Mouse (Mus musculus) midbrain, postnatal 0 days (tissue): ENCODE results near the gene Mcts2. TPM values are rescaled to one million over a fixed set of nuclear protein-coding genes. Genes with fewer than 3 reads are reported as not detected.

Experiments
- ATAC-seq: fragments of 200-750 bp; cut with Nextera tagmentation; 2 replicates; pipeline ENCODE4 v1.8.0; 2017; ENCODE audit warnings: moderate number of reproducible peaks, mild to moderate bottlenecking, moderate TSS enrichment, moderate library complexity; ENCODE audit not compliant: low FRiP score
- DNase-seq: peaks from one replicate; pipeline ENCODE4 v3.0.0-alpha.2; 2015; ENCODE audit warnings: low spot score
- H3K27ac ChIP-seq: fragments of 300-500 bp; sonication (generic); 2 replicates; pipeline ENCODE4 v1.5.1; 2014; ENCODE audit warnings: low read depth, mild to moderate bottlenecking, low read length, mixed read lengths
- H3K27me3 ChIP-seq: fragments of 300-500 bp; sonication (generic); 2 replicates; pipeline ENCODE4 v1.6.1; 2014; ENCODE audit warnings: low read length, control low read depth, mixed read lengths; ENCODE audit not compliant: insufficient read depth
- H3K36me3 ChIP-seq: fragments of 300-500 bp; sonication (generic); 2 replicates; pipeline ENCODE4 v1.6.1; 2014; ENCODE audit warnings: low read length, control low read depth, mixed read lengths; ENCODE audit not compliant: insufficient read depth
- H3K4me1 ChIP-seq: fragments of 300-500 bp; sonication (generic); 2 replicates; pipeline ENCODE4 v1.6.1; 2014; ENCODE audit warnings: mild to moderate bottlenecking, control low read depth, antibody characterized with exemption, low read length, mixed read lengths; ENCODE audit not compliant: insufficient read depth
- H3K4me2 ChIP-seq: fragments of 300-500 bp; sonication (generic); 2 replicates; pipeline ENCODE4 v1.6.1; 2014; ENCODE audit warnings: low read depth, mild to moderate bottlenecking, low read length, mixed read lengths; ENCODE audit not compliant: poor library complexity, severe bottlenecking
- H3K4me3 ChIP-seq: fragments of 300-500 bp; sonication (generic); 2 replicates; pipeline ENCODE4 v1.5.1; 2014; ENCODE audit warnings: low read depth, mild to moderate bottlenecking, low read length, moderate library complexity
- H3K9ac ChIP-seq: fragments of 300-500 bp; sonication (generic); replicated peaks from 2 replicates; pipeline ENCODE4 v1.6.1; 2014; ENCODE audit warnings: mild to moderate bottlenecking, low read length, moderate library complexity, mixed read lengths; ENCODE audit not compliant: poor library complexity, severe bottlenecking
- H3K9me3 ChIP-seq: fragments of 300-500 bp; sonication (generic); 2 replicates; pipeline ENCODE4 v1.6.1; 2016; ENCODE audit warnings: low read length, control low read depth
- CTCF ChIP-seq: IDR thresholded peaks from 2 replicates; pipeline ENCODE4 v1.5.1; 2016; ENCODE audit warnings: antibody characterized with exemption, mild to moderate bottlenecking
- WGBS: fragments of 180-500 bp; shearing (Covaris S2); extraction: QIAGEN DNeasy Blood & Tissue Kit; methylation state at CpG from one replicate; pipeline ENCODE4 v1.1.7; 2014; 5-methylcytosine and 5-hydroxymethylcytosine counted together
- polyA plus RNA-seq: library from polyadenylated mRNA; unstranded; fragments of >200 nt; fragmentation: Nextera tagmentation; extraction: Ambion mirVana; gene quantifications from 2 replicates; pipeline ENCODE4 v1.2.1, GENCODE M21; 2015
- total RNA-seq: library from RNA; depleted of rRNA; stranded (reverse); fragments of >200 nt; gene quantifications from 2 replicates; pipeline ENCODE4 v1.2.3, GENCODE M21; 2014

The Mcts2 gene
- total and polyA plus RNA-seq, 2 experiments from 2014 or later = 14.5 to 28.1 TPM

DNA sequence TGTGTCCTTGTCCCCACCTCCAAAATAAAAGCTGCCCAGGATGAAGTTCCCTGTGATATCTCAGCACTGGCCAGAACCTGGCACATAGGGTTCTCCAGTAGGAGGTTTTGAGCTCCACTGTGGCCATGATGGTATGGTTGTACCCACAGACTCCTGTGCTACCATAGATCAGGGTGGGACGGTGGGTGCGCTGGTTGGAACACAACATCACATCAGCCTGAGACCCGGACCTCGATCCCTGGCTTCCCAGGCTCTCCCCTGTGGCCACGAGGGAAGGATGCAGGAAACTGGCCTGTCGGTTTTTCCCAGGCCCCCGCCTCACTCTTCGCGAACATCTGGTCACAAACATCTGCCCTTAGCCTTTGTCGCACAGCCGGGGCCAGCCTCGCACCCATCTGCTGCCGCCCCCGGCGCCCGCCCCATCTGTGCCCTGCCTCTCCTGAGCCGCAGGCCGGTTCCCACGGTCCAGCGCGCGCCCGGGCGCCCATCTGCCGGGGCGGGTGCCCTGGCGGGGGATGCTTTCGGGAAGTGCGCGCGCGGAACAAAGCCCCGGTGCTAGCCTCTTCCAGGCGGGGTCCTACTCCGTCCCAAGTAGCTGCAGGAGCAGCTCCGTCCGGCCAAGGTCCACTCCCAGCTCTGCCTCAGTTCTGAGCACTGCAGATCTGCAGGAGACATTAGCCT, 37.0 kb downstream of the Mcts2 start:
- 4% methylated on average over 36 of the region's 37 CpGs for WGBS
- peak overlapping the region; percentile 51 for H3K4me2 ChIP-seq
- no peak for TF ChIP-seq CTCF
- no peak for DNase-seq
- H3K9ac ChIP-seq = peak overlapping the region; percentile 63
- no peak for ATAC-seq
- H3K27me3 ChIP-seq = no peaks in the 10 kb centered on the region
- no peaks in the 10 kb centered on the region for H3K36me3 ChIP-seq
- peaks cover 5% of the 10 kb centered on the region; the same call in 1 of the 2 replicates for H3K4me1 ChIP-seq
- no peaks in the 10 kb centered on the region for H3K9me3 ChIP-seq
- peak overlapping the region; percentile 38; the same call in 1 of the 2 replicates for H3K27ac ChIP-seq
- H3K4me3 ChIP-seq = peak overlapping the region; percentile 31

DNA sequence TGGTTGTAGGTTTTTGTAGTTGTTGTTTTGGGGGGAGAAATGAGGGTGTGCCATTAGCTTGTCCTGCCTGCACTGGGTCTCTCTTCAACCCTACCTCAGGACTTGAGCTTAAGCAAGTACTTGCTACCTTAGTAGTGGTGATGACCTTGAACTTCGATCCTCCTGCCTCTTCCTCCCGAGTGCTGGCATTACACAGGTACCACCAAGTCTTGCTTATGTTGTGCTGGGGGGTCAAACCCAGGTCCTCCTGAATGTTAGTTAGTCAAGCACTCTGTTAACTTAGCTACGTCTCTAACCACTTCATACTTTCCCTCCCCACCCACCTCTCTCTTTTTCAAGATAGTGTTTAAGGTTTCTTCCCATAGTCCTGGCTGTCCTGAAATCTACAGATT, 37.5 kb downstream of the Mcts2 start:
- Histone ChIP-seq H3K4me2 (peak overlapping the region; percentile 51), H3K9ac (peak overlapping the region; percentile 63; the same call in 1 of the 2 replicates), H3K4me1 (peaks cover 5% of the 10 kb centered on the region; the same call in 1 of the 2 replicates), H3K27me3 (no peaks in the 10 kb centered on the region), H3K27ac (peak overlapping the region; percentile 38; the same call in 1 of the 2 replicates), H3K9me3 (no peaks in the 10 kb centered on the region), H3K4me3 (no peak overlapping the region; the same call in 1 of the 2 replicates), H3K36me3 (no peaks in the 10 kb centered on the region)
- 75% methylated on average over 3 of the region's 3 CpGs for WGBS
- ATAC-seq (no peak), DNase-seq (no peak)
- no peak for TF ChIP-seq CTCF

- Histone ChIP-seq H3K36me3 (no peaks in the 10 kb centered on the region), H3K27me3 (no peaks in the 10 kb centered on the region), H3K4me2 (no peak overlapping the region), H3K4me3 (no peak overlapping the region), H3K27ac (no peak overlapping the region), H3K9me3 (no peaks in the 10 kb centered on the region), H3K9ac (no peak overlapping the region), H3K4me1 (peaks cover 5% of the 10 kb centered on the region; the same call in 1 of the 2 replicates)
- WGBS = 71% methylated on average over 15 of the region's 15 CpGs
- no peak for ATAC-seq
- no peak for TF ChIP-seq CTCF
- no peak for DNase-seq
These were observed 38.4 kb downstream of the Mcts2 start for GRCm38 (mm10) chr2:152725178-152725750.

DNA sequence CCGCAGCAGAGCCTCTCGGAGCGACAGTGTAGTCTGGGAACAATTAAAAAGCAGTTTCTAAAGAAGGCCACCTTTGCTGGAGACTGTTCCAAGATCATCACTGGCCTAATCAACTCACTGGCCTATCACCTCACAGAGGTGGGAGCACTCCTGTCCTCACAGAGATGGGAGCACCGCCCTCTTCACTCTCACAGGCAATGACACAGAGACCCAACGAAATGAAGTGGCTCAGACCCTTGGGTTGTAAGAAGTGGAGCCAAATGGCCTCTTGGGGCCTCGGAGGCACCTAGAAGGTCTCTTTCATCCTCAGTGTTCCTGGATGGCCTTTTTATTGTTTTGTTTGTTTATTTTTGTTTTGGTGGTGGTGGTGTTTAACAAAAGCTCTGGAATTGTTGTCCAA, 39.4 kb downstream of the Mcts2 start:
- H3K27ac ChIP-seq = no peak overlapping the region
- H3K27me3 ChIP-seq = no peaks in the 10 kb centered on the region
- no peak overlapping the region for H3K9ac ChIP-seq
- H3K36me3 ChIP-seq = no peaks in the 10 kb centered on the region
- DNase-seq (no peak), ATAC-seq (no peak)
- TF ChIP-seq CTCF = no peak
- WGBS = 92% methylated on average over 6 of the region's 6 CpGs
- peaks cover 5% of the 10 kb centered on the region; the same call in 1 of the 2 replicates for H3K4me1 ChIP-seq
- H3K9me3 ChIP-seq = no peaks in the 10 kb centered on the region
- H3K4me2 ChIP-seq = no peak overlapping the region
- H3K4me3 ChIP-seq = no peak overlapping the region

- Histone ChIP-seq H3K4me1 (peaks cover 5% of the 10 kb centered on the region; the same call in 1 of the 2 replicates), H3K4me3 (no peak overlapping the region), H3K9ac (no peak overlapping the region), H3K9me3 (no peaks in the 10 kb centered on the region), H3K27ac (no peak overlapping the region), H3K27me3 (no peaks in the 10 kb centered on the region), H3K4me2 (no peak overlapping the region), H3K36me3 (no peaks in the 10 kb centered on the region)
- ATAC-seq = no peak
- DNase-seq = no peak
- no peak for TF ChIP-seq CTCF
- 79% methylated on average over 6 of the region's 6 CpGs for WGBS
These were observed 40.0 kb downstream of the Mcts2 start for GRCm38 (mm10) chr2:152726751-152727335.
